Mouse (Mus musculus) forebrain, embryonic 15.5 days (tissue): ENCODE measurements around the gene Usp31. TPM values are rescaled to one million over a fixed set of nuclear protein-coding genes. Genes with fewer than 3 reads are reported as not detected.

ENCODE experiments used
- ATAC-seq: fragments of 200-750 bp; cut with Nextera tagmentation; replicated peaks from 2 replicates; pipeline ENCODE4 v1.8.0; 2017; ENCODE audit warnings: mild to moderate bottlenecking, moderate TSS enrichment, moderate library complexity
- H3K27ac ChIP-seq: fragments of 300-500 bp; sonication (generic); replicated peaks from 2 replicates; pipeline ENCODE4 v1.5.1; 2015; ENCODE audit warnings: mild to moderate bottlenecking, inconsistent platforms
- H3K27me3 ChIP-seq: fragments of 300-500 bp; sonication (generic); 2 replicates; pipeline ENCODE4 v1.6.1; 2015; ENCODE audit warnings: inconsistent platforms
- H3K36me3 ChIP-seq: fragments of 300-500 bp; sonication (generic); 2 replicates; pipeline ENCODE4 v1.6.1; 2015; ENCODE audit warnings: mild to moderate bottlenecking, inconsistent platforms
- H3K4me1 ChIP-seq: fragments of 300-500 bp; sonication (generic); 2 replicates; pipeline ENCODE4 v1.6.1; 2015; ENCODE audit warnings: inconsistent platforms
- H3K4me2 ChIP-seq: fragments of 300-500 bp; sonication (generic); replicated peaks from 2 replicates; pipeline ENCODE4 v1.6.1; 2015; ENCODE audit warnings: mild to moderate bottlenecking, inconsistent platforms
- H3K4me3 ChIP-seq: fragments of 300-500 bp; sonication (generic); 2 replicates; pipeline ENCODE4 v1.5.1; 2015; ENCODE audit warnings: mild to moderate bottlenecking, inconsistent platforms
- H3K9ac ChIP-seq: fragments of 300-500 bp; sonication (generic); replicated peaks from 2 replicates; pipeline ENCODE4 v1.6.1; 2015; ENCODE audit warnings: mild to moderate bottlenecking, inconsistent platforms
- H3K9me3 ChIP-seq: fragments of 300-500 bp; sonication (generic); 2 replicates; pipeline ENCODE4 v1.6.1; 2016; ENCODE audit warnings: inconsistent platforms
- WGBS: fragments of 180-500 bp; shearing (Covaris S2); methylation state at CpG from one replicate; pipeline ENCODE4 v1.1.7; 2015; ENCODE audit warnings: mixed read lengths; 5-methylcytosine and 5-hydroxymethylcytosine counted together
- polyA plus RNA-seq: library from polyadenylated mRNA; unstranded; fragments of >200 nt; fragmentation: Nextera tagmentation; extraction: Ambion mirVana; gene quantifications from 2 replicates; pipeline ENCODE4 v1.2.1, GENCODE M21; 2015

Gene Usp31
- polyA plus RNA-seq, 1 experiment from 2014 or later = 3.5 TPM

- Histone ChIP-seq H3K36me3 (no peaks in the 10 kb centered on the region), H3K27ac (no peak overlapping the region), H3K4me3 (no peak overlapping the region), H3K4me2 (no peak overlapping the region), H3K9me3 (no peaks in the 10 kb centered on the region), H3K9ac (no peak overlapping the region), H3K27me3 (no peaks in the 10 kb centered on the region), H3K4me1 (peaks cover 34% of the 10 kb centered on the region)
- ATAC-seq = no peak
- 91% methylated on average over 3 of the region's 3 CpGs for WGBS
These were observed 6.6 kb downstream of the Usp31 start for GRCm38 (mm10) chr7:121700480-121700879.

GRCm38 (mm10) chr7:121699218-121699617 lies 7.8 kb downstream of the Usp31 start:
- H3K4me2 ChIP-seq = no peak overlapping the region
- no peaks in the 10 kb centered on the region for H3K36me3 ChIP-seq
- no peaks in the 10 kb centered on the region for H3K9me3 ChIP-seq
- H3K4me1 ChIP-seq = peaks cover 22% of the 10 kb centered on the region
- H3K9ac ChIP-seq = no peak overlapping the region
- H3K27me3 ChIP-seq = no peaks in the 10 kb centered on the region
- H3K27ac ChIP-seq = no peak overlapping the region
- no peak for ATAC-seq
- H3K4me3 ChIP-seq = no peak overlapping the region

GRCm38 (mm10) chr7:121697574-121697973 lies 9.5 kb downstream of the Usp31 start:
- H3K4me3 ChIP-seq = no peak overlapping the region
- H3K36me3 ChIP-seq = no peaks in the 10 kb centered on the region
- H3K9ac ChIP-seq = no peak overlapping the region
- H3K27me3 ChIP-seq = no peaks in the 10 kb centered on the region
- no peak overlapping the region for H3K27ac ChIP-seq
- no peak for ATAC-seq
- H3K4me2 ChIP-seq = no peak overlapping the region
- WGBS = 54% methylated on average over 1 of the region's 1 CpGs
- no peaks in the 10 kb centered on the region for H3K9me3 ChIP-seq
- peaks cover 11% of the 10 kb centered on the region; the same call in 1 of the 2 replicates for H3K4me1 ChIP-seq

- Histone ChIP-seq H3K9ac (no peak overlapping the region), H3K4me2 (no peak overlapping the region), H3K4me3 (no peak overlapping the region), H3K36me3 (no peaks in the 10 kb centered on the region), H3K27ac (no peak overlapping the region), H3K9me3 (no peaks in the 10 kb centered on the region), H3K27me3 (no peaks in the 10 kb centered on the region), H3K4me1 (peaks cover 11% of the 10 kb centered on the region; the same call in 1 of the 2 replicates)
- ATAC-seq = no peak
These were observed 9.9 kb downstream of the Usp31 start for GRCm38 (mm10) chr7:121697170-121697569.

GRCm38 (mm10) chr7:121691803-121692202 lies 15.2 kb downstream of the Usp31 start:
- no peak overlapping the region for H3K4me2 ChIP-seq
- 79% methylated on average over 2 of the region's 2 CpGs for WGBS
- no peaks in the 10 kb centered on the region for H3K9me3 ChIP-seq
- no peak overlapping the region for H3K27ac ChIP-seq
- H3K4me1 ChIP-seq = no peaks in the 10 kb centered on the region
- H3K36me3 ChIP-seq = no peaks in the 10 kb centered on the region
- H3K4me3 ChIP-seq = no peak overlapping the region
- ATAC-seq = no peak
- H3K27me3 ChIP-seq = no peaks in the 10 kb centered on the region
- H3K9ac ChIP-seq = no peak overlapping the region

GRCm38 (mm10) chr7:121689338-121689737 lies 17.7 kb downstream of the Usp31 start:
- H3K27me3 ChIP-seq = no peaks in the 10 kb centered on the region
- H3K9me3 ChIP-seq = no peaks in the 10 kb centered on the region
- H3K4me3 ChIP-seq = no peak overlapping the region
- H3K9ac ChIP-seq = no peak overlapping the region
- H3K27ac ChIP-seq = no peak overlapping the region
- no peaks in the 10 kb centered on the region for H3K4me1 ChIP-seq
- no peaks in the 10 kb centered on the region for H3K36me3 ChIP-seq
- no peak overlapping the region for H3K4me2 ChIP-seq
- ATAC-seq = no peak

- ATAC-seq = no peak
- Histone ChIP-seq H3K9me3 (no peaks in the 10 kb centered on the region), H3K4me2 (no peak overlapping the region), H3K9ac (no peak overlapping the region), H3K36me3 (no peaks in the 10 kb centered on the region), H3K4me1 (no peaks in the 10 kb centered on the region), H3K4me3 (no peak overlapping the region), H3K27me3 (no peaks in the 10 kb centered on the region), H3K27ac (no peak overlapping the region)
- WGBS = 94% methylated on average over 5 of the region's 5 CpGs
These were observed 21.7 kb downstream of the Usp31 start for GRCm38 (mm10) chr7:121685140-121685984.

- Histone ChIP-seq H3K9ac (no peak overlapping the region), H3K36me3 (peaks cover 3% of the 10 kb centered on the region; the same call in 1 of the 2 replicates), H3K9me3 (no peaks in the 10 kb centered on the region), H3K4me2 (no peak overlapping the region), H3K4me1 (peaks cover 9% of the 10 kb centered on the region), H3K27ac (no peak overlapping the region), H3K4me3 (no peak overlapping the region), H3K27me3 (no peaks in the 10 kb centered on the region)
- ATAC-seq = no peak
These were observed 25.9 kb downstream of the Usp31 start for GRCm38 (mm10) chr7:121681191-121681590.

- 0 out of 2 replicates have a peak, but pooled peaks have one; percentile 48 for ATAC-seq
- WGBS = 29% methylated on average over 4 of the region's 4 CpGs
These were observed 29.8 kb downstream of the Usp31 start for GRCm38 (mm10) chr7:121677105-121677753.

GRCm38 (mm10) chr7:121660705-121661104 lies 46.3 kb downstream of the Usp31 start:
- H3K4me2 ChIP-seq = no peak overlapping the region
- 85% methylated on average over 1 of the region's 1 CpGs for WGBS
- H3K9ac ChIP-seq = no peak overlapping the region
- no peaks in the 10 kb centered on the region for H3K4me1 ChIP-seq
- no peak overlapping the region for H3K4me3 ChIP-seq
- no peaks in the 10 kb centered on the region for H3K27me3 ChIP-seq
- H3K9me3 ChIP-seq = no peaks in the 10 kb centered on the region
- H3K27ac ChIP-seq = no peak overlapping the region
- peaks cover 53% of the 10 kb centered on the region for H3K36me3 ChIP-seq
- no peak for ATAC-seq

More at GRCm38 (mm10) chr7:121677105-121677753, 29.8 kb downstream of the Usp31 start:
- Histone ChIP-seq H3K9ac (no peak overlapping the region), H3K4me3 (no peak overlapping the region), H3K4me2 (no peak overlapping the region), H3K36me3 (peaks cover 10% of the 10 kb centered on the region), H3K27ac (peak overlapping the region; percentile 50; the same call in 1 of the 2 replicates), H3K9me3 (no peaks in the 10 kb centered on the region), H3K4me1 (peaks cover 9% of the 10 kb centered on the region), H3K27me3 (no peaks in the 10 kb centered on the region)

- Histone ChIP-seq H3K36me3 (peaks cover 50% of the 10 kb centered on the region), H3K4me3 (no peak overlapping the region), H3K9ac (no peak overlapping the region), H3K4me1 (no peaks in the 10 kb centered on the region), H3K27ac (no peak overlapping the region), H3K4me2 (no peak overlapping the region), H3K27me3 (no peaks in the 10 kb centered on the region), H3K9me3 (no peaks in the 10 kb centered on the region)
- ATAC-seq = no peak
- 90% methylated on average over 7 of the region's 7 CpGs for WGBS
These were observed 48.2 kb downstream of the Usp31 start for GRCm38 (mm10) chr7:121658866-121659265.

GRCm38 (mm10) chr7:121654675-121655074 lies 52.4 kb downstream of the Usp31 start:
- H3K4me3 ChIP-seq = no peak overlapping the region
- WGBS = 95% methylated on average over 2 of the region's 2 CpGs
- H3K4me1 ChIP-seq = 0 out of 2 replicates have a peak, but pooled peaks cover 5% of the 10 kb centered on the region
- H3K27ac ChIP-seq = no peak overlapping the region
- no peak overlapping the region for H3K9ac ChIP-seq
- peaks cover 39% of the 10 kb centered on the region for H3K36me3 ChIP-seq
- no peaks in the 10 kb centered on the region for H3K9me3 ChIP-seq
- H3K27me3 ChIP-seq = no peaks in the 10 kb centered on the region
- no peak overlapping the region for H3K4me2 ChIP-seq
- no peak for ATAC-seq
